Mouse (Mus musculus) limb, embryonic 12.5 days (tissue): ENCODE data around the gene Cdh4. TPM values are rescaled to one million over a fixed set of nuclear protein-coding genes. Genes with fewer than 3 reads are reported as not detected.

Experiments
- ATAC-seq: fragments of 200-750 bp; cut with Nextera tagmentation; 2 replicates; pipeline ENCODE4 v1.8.0; 2017; ENCODE audit warnings: low read depth, moderate TSS enrichment; ENCODE audit not compliant: insufficient number of reproducible peaks, insufficient read depth, low FRiP score, low TSS enrichment
- H3K27ac ChIP-seq: fragments of 300-500 bp; sonication (generic); 2 replicates; pipeline ENCODE4 v1.5.1; 2016; ENCODE audit warnings: mild to moderate bottlenecking, moderate library complexity
- H3K27me3 ChIP-seq: fragments of 300-500 bp; sonication (generic); 2 replicates; pipeline ENCODE4 v1.6.1; 2016; ENCODE audit warnings: mild to moderate bottlenecking, moderate library complexity
- H3K36me3 ChIP-seq: fragments of 300-500 bp; sonication (generic); 2 replicates; pipeline ENCODE4 v1.6.1; 2016; ENCODE audit warnings: mild to moderate bottlenecking, moderate library complexity
- H3K4me1 ChIP-seq: fragments of 300-500 bp; sonication (generic); replicated peaks from 2 replicates; pipeline ENCODE4 v1.6.1; 2016
- H3K4me2 ChIP-seq: fragments of 300-500 bp; sonication (generic); 2 replicates; pipeline ENCODE4 v1.6.1; 2016; ENCODE audit warnings: mild to moderate bottlenecking, moderate library complexity
- H3K4me3 ChIP-seq: fragments of 300-500 bp; sonication (generic); replicated peaks from 2 replicates; pipeline ENCODE4 v1.5.1; 2016; ENCODE audit warnings: mild to moderate bottlenecking
- H3K9ac ChIP-seq: fragments of 300-500 bp; sonication (generic); replicated peaks from 2 replicates; pipeline ENCODE4 v1.6.1; 2016; ENCODE audit warnings: mild to moderate bottlenecking, moderate library complexity
- H3K9me3 ChIP-seq: fragments of 300-500 bp; sonication (generic); 2 replicates; pipeline ENCODE4 v1.6.1; 2016; ENCODE audit warnings: mild to moderate bottlenecking, moderate library complexity
- WGBS: fragments of 180-500 bp; shearing (Covaris S2); methylation state at CpG from one replicate; pipeline ENCODE4 v1.1.7; 2016; 5-methylcytosine and 5-hydroxymethylcytosine counted together
- polyA plus RNA-seq: library from polyadenylated mRNA; unstranded; fragments of >200 nt; fragmentation: Nextera tagmentation; extraction: Ambion mirVana; gene quantifications from 2 replicates; pipeline ENCODE4 v1.2.1, GENCODE M21; 2016

Gene Cdh4
- polyA plus RNA-seq, 1 experiment from 2014 or later, result 9.3 TPM

DNA sequence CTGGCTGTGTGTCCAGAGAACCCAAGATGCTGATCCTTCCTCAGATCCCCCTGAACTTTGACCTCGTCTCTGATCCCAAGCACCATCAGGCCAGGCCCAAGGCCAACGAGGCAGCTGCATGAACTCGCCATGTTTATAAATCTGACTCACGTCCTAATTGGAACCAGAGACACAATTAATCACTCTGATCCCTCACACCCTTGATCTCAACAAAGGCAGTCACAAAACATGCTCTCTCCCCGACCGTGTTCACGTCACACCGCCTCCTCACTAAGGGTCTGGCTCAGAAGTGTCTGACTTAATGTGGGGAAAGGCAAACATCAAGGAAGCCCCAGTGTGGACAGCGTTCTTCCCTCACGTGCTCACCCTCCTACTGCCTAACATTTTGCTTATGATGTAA is 188.5 kb downstream of the Cdh4 start:
- Histone ChIP-seq H3K9me3 (no peaks in the 10 kb centered on the region), H3K27me3 (no peaks in the 10 kb centered on the region), H3K36me3 (no peaks in the 10 kb centered on the region), H3K27ac (no peak overlapping the region), H3K4me1 (peaks cover 4% of the 10 kb centered on the region; the same call in 1 of the 2 replicates), H3K9ac (no peak overlapping the region), H3K4me2 (no peak overlapping the region), H3K4me3 (no peak overlapping the region)
- 18% methylated on average over 10 of the region's 10 CpGs for WGBS
- ATAC-seq, result no peak

DNA sequence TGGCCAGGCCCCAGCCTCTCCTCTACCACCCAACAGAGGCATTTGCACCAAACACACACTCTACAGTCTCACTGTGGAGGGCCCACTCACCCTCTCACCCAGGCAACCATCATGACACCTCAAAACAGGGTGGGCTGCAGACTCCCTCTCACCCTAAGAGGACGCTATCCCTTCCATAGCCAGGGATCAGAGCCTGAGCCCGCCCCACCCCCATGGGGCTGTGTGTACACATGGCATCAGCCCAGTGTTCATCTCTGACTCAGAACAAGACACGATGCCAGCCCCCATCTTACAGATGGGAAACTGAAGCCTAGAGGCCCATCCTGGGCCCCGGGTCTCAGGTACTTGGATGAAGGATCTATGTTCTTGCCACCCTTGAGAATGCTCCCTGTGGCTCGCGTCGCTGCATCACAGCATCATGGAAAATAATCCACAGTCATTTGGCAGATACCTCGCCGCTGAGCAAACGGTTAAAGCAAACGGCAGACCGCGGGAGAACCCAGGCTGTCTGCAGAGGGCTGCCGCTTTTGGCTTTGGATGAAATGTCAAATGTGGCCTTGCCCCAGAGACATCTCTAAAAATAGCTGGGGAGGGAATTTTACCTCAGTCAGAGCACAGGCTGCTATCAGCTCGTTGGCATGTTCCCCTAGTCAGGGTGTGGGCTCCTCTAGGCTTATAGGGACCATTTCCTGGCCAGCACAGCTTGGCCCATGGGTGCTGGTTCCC is 198.5 kb downstream of the Cdh4 start:
- Histone ChIP-seq H3K4me2 (no peak overlapping the region), H3K36me3 (no peaks in the 10 kb centered on the region), H3K27me3 (no peaks in the 10 kb centered on the region), H3K9ac (no peak overlapping the region), H3K9me3 (peaks cover 9% of the 10 kb centered on the region; the same call in 1 of the 2 replicates), H3K27ac (no peak overlapping the region), H3K4me1 (no peaks in the 10 kb centered on the region), H3K4me3 (no peak overlapping the region)
- WGBS, result 87% methylated on average over 15 of the region's 15 CpGs
- no peak for ATAC-seq

DNA sequence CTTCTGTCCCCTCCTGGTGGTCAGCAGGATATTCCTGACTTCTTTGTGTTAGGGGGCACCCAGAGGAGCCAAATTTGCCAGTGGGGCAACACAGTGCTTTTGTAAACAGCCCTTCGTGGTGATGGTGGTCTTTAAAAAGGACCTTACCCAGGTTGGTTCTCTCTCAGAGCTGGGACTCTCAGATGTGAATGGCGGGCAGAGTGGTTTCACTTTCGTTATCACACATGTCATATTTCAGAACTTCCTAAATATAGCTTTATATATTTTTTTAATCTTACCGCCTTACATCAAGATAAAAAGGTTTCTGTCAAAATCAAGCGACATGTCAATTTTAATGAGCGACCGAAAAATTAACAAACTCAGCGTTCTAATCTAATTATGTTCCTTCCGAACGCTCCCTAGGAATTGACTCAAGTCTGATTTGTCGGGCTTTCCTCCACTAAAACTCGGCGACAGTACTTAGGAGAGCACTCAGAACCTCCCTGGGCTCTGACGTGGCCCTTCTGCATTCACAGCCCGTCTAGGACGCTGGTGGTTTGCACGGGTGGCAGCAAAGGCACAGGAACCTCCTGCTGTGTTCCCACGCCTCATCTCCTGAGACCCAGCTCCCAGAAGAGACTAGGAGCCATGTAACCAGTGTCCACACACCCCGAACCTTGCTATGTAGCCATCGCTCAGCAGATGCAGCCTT is 206.5 kb downstream of the Cdh4 start:
- Histone ChIP-seq H3K9me3 (peaks cover 7% of the 10 kb centered on the region; the same call in 1 of the 2 replicates), H3K27me3 (no peaks in the 10 kb centered on the region), H3K36me3 (no peaks in the 10 kb centered on the region), H3K27ac (no peak overlapping the region), H3K4me3 (no peak overlapping the region), H3K9ac (no peak overlapping the region), H3K4me1 (0 out of 2 replicates have a peak, but pooled peaks cover 4% of the 10 kb centered on the region), H3K4me2 (no peak overlapping the region)
- ATAC-seq, result no peak
- WGBS, result 84% methylated on average over 20 of the region's 20 CpGs

DNA sequence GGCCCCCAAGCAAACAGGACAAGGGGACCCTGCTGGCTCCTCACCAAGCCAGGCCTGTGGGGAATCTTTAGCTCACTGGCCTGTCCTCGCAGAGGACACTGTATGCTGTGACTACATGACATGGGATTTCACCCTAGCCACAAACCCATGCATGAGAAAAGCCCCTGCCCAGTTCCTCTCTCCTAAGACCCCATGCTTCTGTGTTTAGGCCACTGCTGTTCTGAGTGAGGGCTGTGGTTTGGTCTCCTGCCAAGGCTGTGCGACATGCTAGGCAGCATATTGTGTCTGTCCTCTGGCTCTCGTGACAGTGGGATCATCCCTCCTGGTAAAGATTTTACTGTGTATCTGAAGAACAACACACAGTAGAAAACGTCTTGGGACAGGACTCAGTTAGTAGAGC is 207.1 kb downstream of the Cdh4 start:
- no peak overlapping the region for H3K27ac ChIP-seq
- no peak overlapping the region for H3K4me2 ChIP-seq
- 0 out of 2 replicates have a peak, but pooled peaks cover 4% of the 10 kb centered on the region for H3K4me1 ChIP-seq
- no peak overlapping the region for H3K4me3 ChIP-seq
- no peak overlapping the region for H3K9ac ChIP-seq
- no peak for ATAC-seq
- H3K9me3 ChIP-seq, result 0 out of 2 replicates have a peak, but pooled peaks cover under 1% of the 10 kb centered on the region
- H3K27me3 ChIP-seq, result no peaks in the 10 kb centered on the region
- no peaks in the 10 kb centered on the region for H3K36me3 ChIP-seq
- WGBS, result 76% methylated on average over 4 of the region's 4 CpGs

DNA sequence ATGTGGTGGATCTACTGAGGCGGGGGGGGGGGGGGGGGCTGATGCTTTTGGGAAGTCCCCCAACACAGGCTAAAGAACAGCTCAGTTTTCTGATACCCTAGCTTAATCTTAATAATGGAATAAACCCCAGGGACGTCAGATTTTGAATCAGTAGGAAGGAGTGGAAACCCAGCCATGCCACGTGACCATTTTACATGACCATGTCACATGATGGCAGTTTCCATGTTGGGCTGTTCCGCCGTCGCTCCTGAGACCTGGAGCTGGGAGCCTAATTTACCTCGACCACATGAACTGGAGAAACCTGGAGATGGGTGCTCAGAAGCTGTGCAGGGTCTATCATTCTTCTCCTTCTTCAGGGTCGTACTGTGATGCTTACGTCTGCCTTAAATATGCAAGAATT is 207.9 kb downstream of the Cdh4 start:
- 81% methylated on average over 9 of the region's 9 CpGs for WGBS
- Histone ChIP-seq H3K9ac (no peak overlapping the region), H3K4me1 (0 out of 2 replicates have a peak, but pooled peaks cover 4% of the 10 kb centered on the region), H3K4me2 (no peak overlapping the region), H3K27me3 (no peaks in the 10 kb centered on the region), H3K27ac (no peak overlapping the region), H3K4me3 (no peak overlapping the region), H3K9me3 (no peaks in the 10 kb centered on the region), H3K36me3 (no peaks in the 10 kb centered on the region)
- no peak for ATAC-seq

DNA sequence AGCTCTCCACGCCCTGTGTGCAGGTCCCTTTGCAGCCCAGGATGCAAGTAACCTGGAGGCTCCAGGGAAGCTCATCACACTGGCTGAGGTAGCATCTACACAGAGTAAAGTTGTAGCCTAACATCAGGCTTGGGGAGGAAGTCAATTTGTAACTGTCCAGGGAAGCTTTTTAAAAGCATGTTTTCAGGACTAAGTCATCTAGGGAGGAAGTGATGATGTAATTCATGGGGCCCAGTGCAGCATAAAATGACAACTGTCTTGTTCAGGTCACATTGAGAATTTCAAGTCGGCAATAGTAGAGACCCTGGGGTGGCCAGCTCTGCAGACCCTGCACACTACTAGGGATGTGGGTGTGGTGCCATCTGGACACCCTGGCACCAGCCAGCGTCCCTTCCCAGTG is 213.3 kb downstream of the Cdh4 start:
- Histone ChIP-seq H3K27me3 (peaks cover 5% of the 10 kb centered on the region; the same call in 1 of the 2 replicates), H3K36me3 (no peaks in the 10 kb centered on the region), H3K9ac (no peak overlapping the region), H3K4me2 (no peak overlapping the region), H3K9me3 (no peaks in the 10 kb centered on the region), H3K4me1 (no peaks in the 10 kb centered on the region), H3K27ac (no peak overlapping the region), H3K4me3 (no peak overlapping the region)
- 84% methylated on average over 3 of the region's 3 CpGs for WGBS
- ATAC-seq, result no peak

DNA sequence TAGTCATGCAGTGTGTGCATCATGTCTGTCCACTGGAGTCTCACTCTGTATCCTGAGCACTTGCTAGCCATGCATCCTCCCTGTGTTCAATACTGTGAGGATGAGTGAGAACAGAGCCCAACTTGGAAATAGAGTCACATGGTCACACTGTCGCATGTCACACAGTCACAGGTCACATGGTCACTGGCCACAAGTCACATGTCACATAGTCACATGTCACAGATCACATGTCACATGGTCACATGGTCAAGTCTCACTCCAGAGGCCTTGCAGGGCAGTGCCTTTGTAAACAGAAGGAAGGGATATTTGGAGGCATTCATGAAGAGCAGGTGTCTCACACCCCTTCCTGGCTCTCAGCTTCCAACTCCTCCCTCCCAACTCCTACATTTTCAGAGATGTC is 217.0 kb downstream of the Cdh4 start:
- no peak overlapping the region for H3K4me3 ChIP-seq
- WGBS, result 92% methylated on average over 1 of the region's 1 CpGs
- no peak overlapping the region for H3K9ac ChIP-seq
- ATAC-seq, result no peak
- H3K4me2 ChIP-seq, result no peak overlapping the region
- H3K4me1 ChIP-seq, result peaks cover 24% of the 10 kb centered on the region
- H3K27me3 ChIP-seq, result peaks cover 33% of the 10 kb centered on the region
- H3K9me3 ChIP-seq, result no peaks in the 10 kb centered on the region
- H3K36me3 ChIP-seq, result no peaks in the 10 kb centered on the region
- no peak overlapping the region for H3K27ac ChIP-seq

DNA sequence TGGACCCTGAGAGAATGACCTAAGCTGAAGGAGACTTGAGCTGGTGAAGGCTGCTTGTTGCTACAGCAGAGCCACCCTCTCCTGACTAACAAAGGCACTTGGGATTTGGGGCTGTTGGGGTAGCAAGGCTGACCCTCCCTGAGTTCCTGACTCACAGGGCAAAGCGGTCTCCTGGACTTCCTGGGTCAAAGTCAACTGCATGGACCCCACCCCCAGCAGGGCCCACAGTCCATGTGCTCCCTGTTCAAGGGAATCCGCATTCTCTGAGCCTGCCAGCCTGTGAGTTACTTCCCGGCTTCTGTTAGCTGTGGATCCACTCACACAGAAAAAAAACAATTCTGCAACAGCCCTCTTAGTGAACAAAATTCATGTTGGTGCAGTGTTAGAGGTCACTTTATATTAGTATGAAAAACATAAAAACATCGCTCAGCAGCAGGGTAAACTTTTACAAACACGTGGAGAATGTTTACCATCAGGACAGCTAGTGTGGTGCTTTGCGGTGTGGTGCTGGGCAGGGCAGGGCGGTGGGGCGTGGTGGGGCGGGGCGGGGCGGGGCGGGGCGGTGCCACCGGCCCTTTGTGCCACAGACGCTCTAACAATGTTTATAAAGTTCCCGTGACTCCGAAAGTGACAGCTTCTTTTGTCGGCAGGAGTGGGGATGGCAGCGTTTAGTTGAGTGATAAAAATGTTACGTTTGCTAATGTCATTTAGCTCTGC is 219.9 kb downstream of the Cdh4 start:
- WGBS, result 3% methylated on average over 20 of the region's 20 CpGs
- H3K27ac ChIP-seq, result no peak overlapping the region
- peak overlapping the region; percentile 24 for H3K4me3 ChIP-seq
- ATAC-seq, result no peak
- peak overlapping the region; percentile 52 for H3K4me2 ChIP-seq
- H3K27me3 ChIP-seq, result peaks cover 56% of the 10 kb centered on the region
- no peak overlapping the region for H3K9ac ChIP-seq
- H3K4me1 ChIP-seq, result peaks cover 26% of the 10 kb centered on the region
- H3K9me3 ChIP-seq, result no peaks in the 10 kb centered on the region
- H3K36me3 ChIP-seq, result no peaks in the 10 kb centered on the region

DNA sequence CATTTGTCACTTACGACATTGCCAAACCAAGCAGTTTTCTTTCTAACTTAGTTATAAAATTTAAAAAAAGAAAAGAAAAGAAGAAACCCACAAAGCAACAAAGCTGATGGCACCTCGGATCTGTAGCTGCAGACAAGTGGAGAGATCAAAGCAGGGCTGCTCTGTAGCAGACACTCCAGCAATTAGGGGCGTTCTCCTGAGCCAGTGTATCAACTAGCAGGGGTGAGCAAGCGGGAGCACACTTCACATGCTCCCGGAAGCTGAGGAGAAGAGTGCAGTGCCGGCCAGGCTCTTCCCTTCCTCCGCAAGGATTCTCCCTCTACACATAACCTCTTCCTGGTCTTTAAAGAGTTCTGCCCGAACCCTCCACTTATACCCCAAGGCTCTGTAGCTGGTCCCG is 220.5 kb downstream of the Cdh4 start:
- 5% methylated on average over 9 of the region's 9 CpGs for WGBS
- H3K27me3 ChIP-seq, result peaks cover 58% of the 10 kb centered on the region

DNA sequence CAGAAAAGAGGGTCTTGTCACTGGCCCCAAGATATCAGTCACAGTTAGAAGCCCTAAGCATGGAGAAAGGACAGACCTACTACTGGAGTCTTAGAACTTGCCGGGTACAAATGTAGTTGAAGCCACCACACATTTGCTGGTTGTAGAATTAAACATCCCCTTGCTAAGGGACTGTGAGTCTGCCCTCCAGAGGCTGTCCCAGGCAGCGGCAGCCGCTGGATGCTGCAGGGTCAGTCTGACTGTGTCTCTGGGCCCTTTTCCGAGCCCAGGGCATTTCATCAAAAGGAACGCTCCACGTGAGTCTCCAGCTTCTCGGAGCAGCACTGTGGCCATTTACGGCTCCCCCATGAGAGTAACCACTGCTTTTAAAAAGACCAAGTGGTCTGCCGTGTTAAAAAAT is 221.4 kb downstream of the Cdh4 start:
- WGBS, result 22% methylated on average over 9 of the region's 9 CpGs
- H3K9me3 ChIP-seq, result no peaks in the 10 kb centered on the region
- H3K27me3 ChIP-seq, result peaks cover 66% of the 10 kb centered on the region
- no peak overlapping the region for H3K4me3 ChIP-seq
- H3K36me3 ChIP-seq, result no peaks in the 10 kb centered on the region
- H3K9ac ChIP-seq, result no peak overlapping the region
- H3K4me2 ChIP-seq, result no peak overlapping the region
- ATAC-seq, result no peak
- no peak overlapping the region for H3K27ac ChIP-seq
- H3K4me1 ChIP-seq, result peaks cover 31% of the 10 kb centered on the region

More for the DNA sequence above, 220.5 kb downstream of the Cdh4 start:
- Histone ChIP-seq H3K27ac (no peak overlapping the region), H3K4me1 (peaks cover 26% of the 10 kb centered on the region), H3K4me3 (peak overlapping the region; percentile 24), H3K36me3 (no peaks in the 10 kb centered on the region), H3K4me2 (peak overlapping the region; percentile 52), H3K9ac (no peak overlapping the region), H3K9me3 (no peaks in the 10 kb centered on the region)
- no peak for ATAC-seq

DNA sequence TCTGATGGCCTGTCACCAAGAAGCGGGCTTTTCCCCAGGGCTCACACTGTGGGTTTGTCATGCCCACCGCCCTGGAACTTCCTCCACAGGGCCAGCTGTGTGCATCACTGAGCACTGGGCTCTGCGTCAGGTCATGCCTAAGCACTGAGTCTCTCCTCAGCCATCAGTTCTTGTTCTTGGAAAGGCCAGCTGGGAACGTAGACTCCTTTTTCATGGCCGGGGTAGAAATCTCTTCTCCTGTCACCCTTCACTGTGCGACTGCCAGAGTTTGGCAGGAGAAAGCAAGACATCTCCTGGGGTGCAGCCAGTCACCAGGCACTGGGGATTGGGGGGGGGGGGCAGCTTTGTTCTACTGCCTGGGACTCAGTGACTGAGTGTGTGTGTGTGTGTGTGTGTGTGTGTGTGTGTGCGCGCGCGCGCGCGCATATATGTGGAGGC is 222.0 kb downstream of the Cdh4 start:
- H3K4me2 ChIP-seq, result no peak overlapping the region
- 78% methylated on average over 13 of the region's 13 CpGs for WGBS

More for the DNA sequence above, 222.0 kb downstream of the Cdh4 start:
- Histone ChIP-seq H3K9ac (no peak overlapping the region), H3K4me3 (no peak overlapping the region), H3K27me3 (peaks cover 72% of the 10 kb centered on the region), H3K9me3 (no peaks in the 10 kb centered on the region), H3K4me1 (peaks cover 36% of the 10 kb centered on the region), H3K36me3 (no peaks in the 10 kb centered on the region), H3K27ac (no peak overlapping the region)
- no peak for ATAC-seq
